Mouse (Mus musculus) CH12.LX (cell line): ENCODE data around the gene Ift140. TPM values are rescaled to one million over a fixed set of nuclear protein-coding genes. Genes with fewer than 3 reads are reported as not detected.

ENCODE experiments used
- DNase-seq: peaks from one replicate; pipeline ENCODE4 v3.0.0-alpha.2; 2013; ENCODE audit errors: extremely low read depth
- H3K27ac ChIP-seq: 2 replicates; pipeline ENCODE4 v1.5.1; 2012; ENCODE audit warnings: low read depth, mild to moderate bottlenecking, control low read depth, moderate library complexity; ENCODE audit not compliant: insufficient read depth
- H3K27me3 ChIP-seq: replicated peaks from 2 replicates; pipeline ENCODE3; 2012; ENCODE audit warnings: inconsistent platforms
- H3K36me3 ChIP-seq, 2 experiments: replicated peaks in 1 of 2; 2 replicates each; pipeline versions ENCODE3 to v1.6.1; 2012; ENCODE audit warnings: inconsistent platforms in 1 of 2, low read length in 1 of 2, mild to moderate bottlenecking in 1 of 2, mixed read lengths in 1 of 2, moderate library complexity in 1 of 2; ENCODE audit not compliant: control insufficient read depth in 1 of 2, insufficient read depth in 1 of 2
- H3K4me1 ChIP-seq, 2 experiments: 2 replicates each; pipeline ENCODE4 v1.6.1; 2012; ENCODE audit warnings: inconsistent platforms in 1 of 2, moderate library complexity in 1 of 2; ENCODE audit not compliant: insufficient read depth in 2 of 2, control insufficient read depth in 1 of 2
- H3K4me2 ChIP-seq: 2 replicates; pipeline ENCODE4 v1.6.1; 2012; ENCODE audit warnings: low read depth, mild to moderate bottlenecking, control low read depth; ENCODE audit not compliant: poor library complexity, insufficient read depth, severe bottlenecking
- H3K4me3 ChIP-seq, 3 experiments: fragments of 150-350 bp in 1 of 3; sonication (generic) in 1 of 3; replicated peaks in 1 of 3; 2 replicates each; pipeline versions ENCODE3 to v1.5.1; 2011 to 2012; ENCODE audit warnings: low read depth in 2 of 3, low read length in 2 of 3, mild to moderate bottlenecking in 2 of 3, moderate library complexity in 2 of 3, control low read depth in 1 of 3, improper control_type of control experiment in 1 of 3, inconsistent platforms in 1 of 3, mixed read lengths in 1 of 3; ENCODE audit not compliant: poor library complexity in 1 of 3
- H3K79me2 ChIP-seq: replicated peaks from 2 replicates; pipeline ENCODE4 v1.6.1; 2012; ENCODE audit warnings: mild to moderate bottlenecking, moderate library complexity; ENCODE audit not compliant: control insufficient read depth, poor library complexity, insufficient read depth, severe bottlenecking; ENCODE audit errors: extremely low read depth
- H3K9ac ChIP-seq: 2 replicates; pipeline ENCODE4 v1.6.1; 2012; ENCODE audit warnings: low read depth, mild to moderate bottlenecking, control low read depth, moderate library complexity; ENCODE audit not compliant: insufficient read depth
- H3K9me3 ChIP-seq: replicated peaks from 2 replicates; pipeline ENCODE3; 2012; ENCODE audit warnings: low read length, inconsistent platforms, mixed read lengths
- CHD2 ChIP-seq: IDR thresholded peaks from 2 replicates; pipeline ENCODE4 v1.6.1; 2011; ENCODE audit warnings: low read length, improper control_type of control experiment
- CTCF ChIP-seq, 2 experiments: IDR thresholded peaks in 1 of 2; conservative IDR thresholded peaks in 1 of 2; 2 replicates each; pipeline ENCODE4 v1.5.1; 2011 to 2012; ENCODE audit warnings: low read depth in 2 of 2, low read length in 2 of 2, improper control_type of control experiment in 1 of 2, inconsistent platforms in 1 of 2, mild to moderate bottlenecking in 1 of 2, moderate library complexity in 1 of 2
- GABPA ChIP-seq: IDR thresholded peaks from 2 replicates; pipeline ENCODE4 v1.6.1; 2012; ENCODE audit warnings: low read depth, low read length, improper control_type of control experiment, inconsistent platforms; ENCODE audit not compliant: insufficient replicate concordance
- HCFC1 ChIP-seq: IDR thresholded peaks from 2 replicates; pipeline ENCODE4 v1.6.1; 2012; ENCODE audit warnings: low read depth, mild to moderate bottlenecking, inconsistent platforms, low read length, improper control_type of control experiment
- IRF4 ChIP-seq: IDR thresholded peaks from 2 replicates; pipeline ENCODE4 v1.6.1; 2014; ENCODE audit warnings: low read depth, mild to moderate bottlenecking, inconsistent platforms, low read length, improper control_type of control experiment
- JUN ChIP-seq: IDR thresholded peaks from 2 replicates; pipeline ENCODE4 v1.6.1; 2011; ENCODE audit warnings: low read depth, mild to moderate bottlenecking, low read length, improper control_type of control experiment, moderate library complexity; ENCODE audit not compliant: insufficient read depth
- MAX ChIP-seq: IDR thresholded peaks from 2 replicates; pipeline ENCODE4 v1.6.1; 2011; ENCODE audit warnings: low read length, improper control_type of control experiment
- MAZ ChIP-seq: IDR thresholded peaks from 2 replicates; pipeline ENCODE4 v1.6.1; 2012; ENCODE audit warnings: low read depth, mild to moderate bottlenecking, inconsistent platforms, low read length, improper control_type of control experiment, moderate library complexity
- MEF2A ChIP-seq: IDR thresholded peaks from 2 replicates; pipeline ENCODE4 v1.6.1; 2014; ENCODE audit warnings: low read depth, mild to moderate bottlenecking, inconsistent platforms, low read length, improper control_type of control experiment, borderline replicate concordance
- MXI1 ChIP-seq: IDR thresholded peaks from 2 replicates; pipeline ENCODE4 v1.6.1; 2011; ENCODE audit warnings: mild to moderate bottlenecking, low read depth, low read length, improper control_type of control experiment
- MYC ChIP-seq: IDR thresholded peaks from 2 replicates; pipeline ENCODE4 v1.6.1; 2011; ENCODE audit warnings: low read depth, mild to moderate bottlenecking, improper control_type of control experiment, low read length
- NRF1 ChIP-seq: IDR thresholded peaks from 2 replicates; pipeline ENCODE4 v1.6.1; 2014; ENCODE audit warnings: low read depth, mild to moderate bottlenecking, inconsistent platforms, low read length, improper control_type of control experiment, moderate library complexity
- POLR2A ChIP-seq: IDR thresholded peaks from 2 replicates; pipeline ENCODE4 v1.6.1; 2011; ENCODE audit warnings: low read depth, mild to moderate bottlenecking, improper control_type of control experiment, low read length
- POLR2AphosphoS2 ChIP-seq: IDR thresholded peaks from 2 replicates; pipeline ENCODE4 v1.6.1; 2011; ENCODE audit warnings: low read depth, low read length, improper control_type of control experiment
- RAD21 ChIP-seq: IDR thresholded peaks from 2 replicates; pipeline ENCODE4 v1.6.1; 2011; ENCODE audit warnings: low read depth, mild to moderate bottlenecking, low read length, improper control_type of control experiment, moderate library complexity
- SMC3 ChIP-seq: IDR thresholded peaks from 2 replicates; pipeline ENCODE4 v1.6.1; 2011; ENCODE audit warnings: low read depth, low read length, improper control_type of control experiment
- TCF12 ChIP-seq: IDR thresholded peaks from 2 replicates; pipeline ENCODE4 v1.6.1; 2014; ENCODE audit warnings: low read depth, mild to moderate bottlenecking, inconsistent platforms, low read length, improper control_type of control experiment
- UBTF ChIP-seq: IDR thresholded peaks from 2 replicates; pipeline ENCODE4 v1.6.1; 2012; ENCODE audit warnings: low read depth, mild to moderate bottlenecking, inconsistent platforms, low read length, improper control_type of control experiment, moderate library complexity
- USF1 ChIP-seq: IDR thresholded peaks from 2 replicates; pipeline ENCODE4 v1.6.1; 2014; ENCODE audit warnings: low read depth, mild to moderate bottlenecking, inconsistent platforms, low read length, improper control_type of control experiment
- USF2 ChIP-seq: conservative IDR thresholded peaks from 2 replicates; pipeline ENCODE4 v1.6.1; 2011; ENCODE audit warnings: low read depth, low read length, improper control_type of control experiment
- ZC3H11A ChIP-seq: IDR thresholded peaks from 2 replicates; pipeline ENCODE4 v1.6.1; 2012; ENCODE audit warnings: low read depth, mild to moderate bottlenecking, inconsistent platforms, low read length, improper control_type of control experiment
- ZNF384 ChIP-seq: IDR thresholded peaks from 2 replicates; pipeline ENCODE4 v1.6.1; 2012; ENCODE audit warnings: low read depth, low read length, improper control_type of control experiment, inconsistent platforms
- dilution Hi-C: fragments of 300-500 bp; cut with MboI; formaldehyde crosslinking; loops from 2 replicates; pipeline ENCODE4 v1.14.3; 2020; ENCODE audit warnings: low sequenced_read_pairs; ENCODE audit not compliant: extremely low pct_unique_long_range_greater_than_20kb, extremely low pct_ligation_motif_present
- in situ Hi-C: fragments of 300-500 bp; cut with MboI; formaldehyde crosslinking; loops from 3 replicates; pipeline ENCODE4 v1.14.3; 2019; ENCODE audit warnings: low sequenced_read_pairs, low pct_ligation_motif_present, low pct_unique_long_range_greater_than_20kb, mixed read lengths
- polyA plus RNA-seq: library from polyadenylated mRNA; unstranded; fragments of >175 nt; gene quantifications from 2 replicates; pipeline ENCODE4 v1.2.1, GENCODE M21; 2012; ENCODE audit warnings: low read depth; ENCODE audit not compliant: insufficient read length
- total RNA-seq, 2 experiments: library from RNA; depleted of rRNA; stranded (reverse); fragments of 300-350 nt in 1 of 2; fragments of >200 nt in 1 of 2; gene quantifications; 2 replicates each; pipeline ENCODE4 v1.2.3; 2012 to 2014

The Ift140 gene
- total and polyA plus RNA-seq, 3 experiments, result 24.4 to 34.8 (median 26.4) TPM

- dilution Hi-C loops (no loop called here), in situ Hi-C loops (no loop called here)
- no peak for DNase-seq
- H3K36me3 ChIP-seq, result peaks cover 16 to 93% of the 10 kb centered on the region in 2 experiments
- no peaks in the 10 kb centered on the region for H3K4me1 ChIP-seq
- H3K9ac ChIP-seq, result no peak within 1 kb of the TSS
- TF ChIP-seq IRF4 (no peak), CTCF (conservative IDR thresholded peaks at IDR 0.05 in 1 of 2, IDR thresholded peaks at IDR 0.05 in 1 of 2; ENCODE audit: low read depth in 2 of 2, low read length in 2 of 2) (peak in 1 of 2 experiments; percentile 25; a peak in 1 of 4 replicates)
- H3K4me3 ChIP-seq, result no peak within 1 kb of the TSS
- H3K27ac ChIP-seq, result no peak within 1 kb of the TSS
- H3K79me2 ChIP-seq, result no peaks in the 10 kb centered on the region
- H3K9me3 ChIP-seq, result no peaks in the 10 kb centered on the region
- no peak within 1 kb of the TSS for H3K4me2 ChIP-seq
- no peaks in the 10 kb centered on the region for H3K27me3 ChIP-seq
Observed at GRCm38 (mm10) chr17:25083444-25083931, 67.6 kb downstream of the Ift140 start, which contains the start of gene Tmem204. TSS of gene Tmem204 (minus strand) at chr17:25083591.

GRCm38 (mm10) chr17:25084835-25085385 is 69.0 kb downstream of the Ift140 start:
- H3K9ac ChIP-seq, result no peak overlapping the region
- no peak overlapping the region for H3K27ac ChIP-seq
- no peaks in the 10 kb centered on the region for H3K27me3 ChIP-seq
- no peaks in the 10 kb centered on the region for H3K79me2 ChIP-seq
- dilution Hi-C loops (no loop called here), in situ Hi-C loops (no loop called here)
- no peaks in the 10 kb centered on the region for H3K9me3 ChIP-seq
- H3K36me3 ChIP-seq, result peaks cover 22 to 92% of the 10 kb centered on the region in 2 experiments
- no peaks in the 10 kb centered on the region for H3K4me1 ChIP-seq
- DNase-seq, result no peak
- no peak overlapping the region for H3K4me2 ChIP-seq
- TF ChIP-seq UBTF (no peak), ZC3H11A (no peak), NRF1 (no peak), USF2 (no peak), POLR2A (no peak), ZNF384 (no peak), MAX (no peak), CTCF (conservative IDR thresholded peaks at IDR 0.05 in 1 of 2, IDR thresholded peaks at IDR 0.05 in 1 of 2; ENCODE audit: low read depth in 2 of 2, low read length in 2 of 2) (no peak), HCFC1 (no peak), MAZ (no peak), USF1 (no peak)
- no peak overlapping the region for H3K4me3 ChIP-seq

GRCm38 (mm10) chr17:25086724-25087123 is 70.8 kb downstream of the Ift140 start:
- no peak overlapping the region for H3K27ac ChIP-seq
- DNase-seq, result no peak
- peaks cover 0 to 3% of the 10 kb centered on the region in 2 experiments; a peak in 2 of 4 replicates for H3K4me1 ChIP-seq

More at GRCm38 (mm10) chr17:25086724-25087123, 70.8 kb downstream of the Ift140 start:
- dilution Hi-C loops (no loop called here), in situ Hi-C loops (no loop called here)
- TF ChIP-seq GABPA (no peak), MXI1 (no peak), MYC (no peak), POLR2AphosphoS2 (no peak), SMC3 (no peak), CHD2 (no peak), ZC3H11A (no peak), JUN (no peak), MEF2A (no peak), RAD21 (no peak), UBTF (no peak), HCFC1 (no peak), TCF12 (no peak)
- Histone ChIP-seq H3K9ac (no peak overlapping the region), H3K79me2 (no peaks in the 10 kb centered on the region), H3K9me3 (no peaks in the 10 kb centered on the region), H3K36me3 (peaks cover 22 to 90% of the 10 kb centered on the region in 2 experiments), H3K4me2 (no peak overlapping the region), H3K4me3 (no peak overlapping the region), H3K27me3 (no peaks in the 10 kb centered on the region)
